Mouse (Mus musculus): ENCODE results near the gene Sf3a2.

GRCm38 (mm10) chr10:80813366-80813765 is 15.4 kb downstream of the Sf3a2 start, which contains the start of gene Jsrp1:
- TF ChIP-seq POLR2A (IDR thresholded peaks at IDR 0.05; ENCODE audit: control insufficient read depth, low read depth, low read length) (no peak), CTCF (IDR thresholded peaks at IDR 0.05; ENCODE audit: control insufficient read depth, insufficient read depth, insufficient replicate concordance, low read depth, low read length) (no peak)
